20 mouse cellular contexts compared by ENCODE assay signal in the genomic region with DNA sequence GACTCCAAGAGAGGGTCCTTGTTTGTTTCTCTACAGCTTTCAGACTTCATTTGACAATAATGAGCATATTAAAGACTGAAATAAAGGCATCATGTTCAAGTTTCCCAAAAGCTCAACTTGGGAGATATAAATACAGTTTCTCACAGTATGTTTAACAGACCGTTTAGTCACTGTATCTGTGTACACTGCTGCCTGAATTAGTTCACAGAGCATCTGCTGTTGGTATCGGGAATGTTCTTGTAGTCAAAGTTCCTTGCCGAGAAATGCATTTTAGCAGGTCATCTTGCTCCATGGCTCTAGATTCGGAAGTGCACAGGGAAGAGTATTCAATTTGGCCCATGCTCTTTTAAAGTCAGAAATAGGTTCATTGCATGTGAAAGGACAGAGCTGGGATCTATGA.
DNase-seq lines count a peak whose midpoint lies in the region; ATAC-seq and TF ChIP-seq lines count a peak whose summit lies in the region.
"Had no signal": no experiment of that assay in that cellular context is flagged by ENCODE, and none has a peak within 500 bp of the region (broad histone marks: within the 10 kb centered on the region; RNA-seq: fewer than 3 reads in every experiment).

No protein-coding gene starts in this region.

- H3K27ac ChIP-seq in cortical plate, adult 2 months (ENCODE audit: insufficient read depth, low read length) = 0 out of 2 replicates have a peak overlapping the region, but pooled peaks have one; percentile 35
- H3K27ac ChIP-seq: embryonic facial prominence, embryonic 10.5 days; embryonic facial prominence, embryonic 12.5 days had no signal

- no peak for DNase-seq in frontal cortex, postnatal 10 days (ENCODE audit: low spot score in 2 of 2)
- peak; percentile 24 for DNase-seq in right cerebral cortex, adult 18-20 months
- no peak for DNase-seq in right cerebral cortex, postnatal 25 days
- no peak for DNase-seq in heart, postnatal 10 days
- DNase-seq: adrenal gland, adult 2 months; adrenal gland, postnatal 10 days; adrenal gland, postnatal 25 days; cerebellum, adult 11 months; cerebellum, adult 18-20 months; cerebellum, adult 8-10 months; cerebellum, adult 9-11 months; cerebellum, postnatal 14 days; cerebellum, postnatal 36 days had no signal

- H3K4me1 ChIP-seq in cortical plate, adult 2 months (ENCODE audit: control insufficient read depth, insufficient read depth, low read length) = peaks cover 3% of the 10 kb centered on the region

- TF ChIP-seq CTCF in cortical plate, adult 2 months (IDR thresholded peaks at IDR 0.05; ENCODE audit: extremely low read depth, insufficient read depth, low read length) = no peak

- no peak overlapping the region for H3K4me3 ChIP-seq in cortical plate, adult 2 months (ENCODE audit: insufficient read depth, low read length)
- H3K4me3 ChIP-seq: embryonic facial prominence, embryonic 10.5 days; embryonic facial prominence, embryonic 12.5 days had no signal

- TF ChIP-seq POLR2A in cortical plate, adult 2 months (IDR thresholded peaks at IDR 0.05; ENCODE audit: extremely low read depth, insufficient read depth, low read length) = no peak

- ATAC-seq in frontal cortex, adult (ENCODE audit: low TSS enrichment) = peak; percentile 79
- ATAC-seq in cerebellum, adult (ENCODE audit: insufficient number of reproducible peaks, low FRiP score, low TSS enrichment) = no peak
- ATAC-seq: forebrain, embryonic 14.5 days; forebrain, embryonic 16.5 days had no signal

- intact Hi-C loops in heart, postnatal 10 days (cut with DNase I) = no loop called here
